Mouse (Mus musculus) heart, adult 10 weeks (tissue): ENCODE measurements around the gene Gla. TPM values are rescaled to one million over a fixed set of nuclear protein-coding genes. Genes with fewer than 3 reads are reported as not detected.

ENCODE experiments used
- polyA plus RNA-seq: library from polyadenylated mRNA; stranded (reverse); fragments of 350-450 nt; fragmentation: Illumina TruSeq; extraction: RNeasy Lipid Tissue Mini Kit (QIAGEN cat#74804); gene quantifications from one replicate; pipeline ENCODE4 v1.2.3, GENCODE M21; 2014; ENCODE audit warnings: low read depth, low replicate concordance

Gene Gla
- 2.3 TPM for polyA plus RNA-seq

DNA sequence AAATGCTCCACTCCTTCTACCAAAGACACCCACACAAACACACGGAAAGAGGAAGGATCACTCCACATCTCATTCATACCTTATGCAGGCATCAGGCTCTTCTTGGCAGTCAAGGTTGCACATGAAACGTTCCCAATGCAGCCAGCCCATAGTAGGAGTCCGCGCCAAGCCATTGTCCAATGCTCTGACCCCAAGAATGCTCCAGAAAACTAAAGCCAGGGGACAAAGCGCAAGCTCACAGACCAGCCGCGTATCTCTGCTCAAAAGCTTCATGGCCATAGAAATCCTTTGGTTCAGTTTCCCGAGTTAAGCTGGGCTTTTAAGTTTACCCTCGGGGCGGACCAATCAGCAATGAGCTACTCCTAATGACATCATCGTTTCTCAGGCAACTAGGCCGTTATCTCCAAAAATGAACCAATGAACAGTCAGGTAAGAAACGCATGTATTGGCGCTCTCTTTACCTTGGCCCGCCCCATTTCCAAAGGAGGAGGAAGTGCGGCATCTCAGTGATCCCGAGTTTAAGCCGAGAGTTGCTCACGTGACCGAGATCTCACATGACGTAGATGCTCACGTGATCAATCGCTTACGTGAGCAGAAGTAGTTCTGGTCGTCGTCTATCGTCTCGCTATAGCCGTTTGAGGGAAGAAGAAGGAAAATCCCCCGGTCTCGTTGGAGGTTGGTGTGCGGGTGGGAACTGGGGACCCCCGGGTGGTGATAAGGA lies at the start of gene Gla, which contains the start of gene Hnrnph2:
Gene Gla, minus strand, starts transcription at position 467 of the 721 bp plus-strand sequence.
Gene Hnrnph2, plus strand, starts transcription at position 521 of the 721 bp plus-strand sequence.

GRCm38 (mm10) chrX:134585103-134586002 lies 15.6 kb downstream of the Gla start, which contains the start of gene Rpl36a:
TSS of gene Rpl36a (plus strand) at chrX:134585654.

GRCm38 (mm10) chrX:134582888-134583669 lies 17.8 kb downstream of the Gla start, which contains the start of gene Btk:
TSS of gene Btk (minus strand) at chrX:134583570.

GRCm38 (mm10) chrX:134541145-134541954 lies 59.6 kb downstream of the Gla start, which contains the start of gene Timm8a1:
TSS of gene Timm8a1 (minus strand) at chrX:134541865.

Other genes starting within 250 kb of the Gla start
- gene Drp2, start 196.6 kb downstream of the Gla start, polyA plus RNA-seq, result 0.37 TPM
- gene Taf7l, start 124.6 kb downstream of the Gla start, polyA plus RNA-seq, result not detected
- 25.5 TPM for gene Timm8a1, start 59.3 kb downstream of the Gla start, polyA plus RNA-seq
- gene Btk, start 17.6 kb downstream of the Gla start, polyA plus RNA-seq, result 0.81 TPM
- 448 TPM for gene Rpl36a, start 15.5 kb downstream of the Gla start, polyA plus RNA-seq
- gene Hnrnph2, start 54 bp upstream of the Gla start, polyA plus RNA-seq, result 76.1 TPM
- 4.9 TPM for gene Armcx4, start 85.4 kb upstream of the Gla start, polyA plus RNA-seq
- gene Armcx1, start 116.8 kb upstream of the Gla start, polyA plus RNA-seq, result 5.9 TPM
- 1.4 TPM for gene Armcx6, start 150.3 kb upstream of the Gla start, polyA plus RNA-seq
- gene Armcx3, start 155.5 kb upstream of the Gla start, polyA plus RNA-seq, result 24.4 TPM
- gene Armcx2, start 208.1 kb upstream of the Gla start, polyA plus RNA-seq, result 9.6 TPM